Mouse (Mus musculus): ENCODE measurements at regions not wholly inside any gene's neighbourhood (a gene's known extent, or its start where the extent isn't known, plus 50 kb on each side); places are given as distances from the start of the nearest gene placed in this dataset.
"Not testable (repeated sequence)": the region's sequence is repeated elsewhere in the genome, so short reads cannot be mapped to it uniquely, and the experiment has no call there.

- TF ChIP-seq POLR2A (IDR thresholded peaks at IDR 0.05; ENCODE audit: low read depth, low read length); CTCF (conservative IDR thresholded peaks at IDR 0.05; ENCODE audit: insufficient read depth, insufficient read length, low read depth, low read length): not testable (repeated sequence)
These were observed 639.2 kb upstream of the Olfr1507 start for GRCm38 (mm10) chr14:53134783-53135182.

Data from kidney, adult 2 months (tissue).